Mouse (Mus musculus) midbrain, embryonic 15.5 days (tissue): ENCODE data around the gene Slx1b. TPM values are rescaled to one million over a fixed set of nuclear protein-coding genes. Genes with fewer than 3 reads are reported as not detected.

Experiments
- ATAC-seq: fragments of 200-750 bp; cut with Nextera tagmentation; replicated peaks from 2 replicates; pipeline ENCODE4 v1.8.0; 2017; ENCODE audit warnings: moderate TSS enrichment
- H3K27ac ChIP-seq: fragments of 300-500 bp; sonication (generic); 2 replicates; pipeline ENCODE4 v1.5.1; 2015; ENCODE audit warnings: mild to moderate bottlenecking, inconsistent platforms
- H3K27me3 ChIP-seq: fragments of 300-500 bp; sonication (generic); replicated peaks from 2 replicates; pipeline ENCODE4 v1.6.1; 2015; ENCODE audit warnings: inconsistent platforms
- H3K36me3 ChIP-seq: fragments of 300-500 bp; sonication (generic); replicated peaks from 2 replicates; pipeline ENCODE4 v1.6.1; 2015; ENCODE audit warnings: inconsistent platforms
- H3K4me1 ChIP-seq: fragments of 300-500 bp; sonication (generic); 2 replicates; pipeline ENCODE4 v1.6.1; 2015; ENCODE audit warnings: inconsistent platforms
- H3K4me2 ChIP-seq: fragments of 300-500 bp; sonication (generic); 2 replicates; pipeline ENCODE4 v1.6.1; 2015; ENCODE audit warnings: inconsistent platforms, mild to moderate bottlenecking, moderate library complexity
- H3K4me3 ChIP-seq: fragments of 300-500 bp; sonication (generic); 2 replicates; pipeline ENCODE4 v1.5.1; 2015; ENCODE audit warnings: mild to moderate bottlenecking, inconsistent platforms
- H3K9ac ChIP-seq: fragments of 300-500 bp; sonication (generic); 2 replicates; pipeline ENCODE4 v1.6.1; 2015; ENCODE audit warnings: mild to moderate bottlenecking, inconsistent platforms
- H3K9me3 ChIP-seq: fragments of 300-500 bp; sonication (generic); 2 replicates; pipeline ENCODE4 v1.6.1; 2016; ENCODE audit warnings: inconsistent platforms
- WGBS: fragments of 180-500 bp; shearing (Covaris S2); methylation state at CpG from one replicate; pipeline ENCODE4 v1.1.7; 2015; ENCODE audit warnings: mixed read lengths; 5-methylcytosine and 5-hydroxymethylcytosine counted together
- polyA plus RNA-seq: library from polyadenylated mRNA; unstranded; fragments of >200 nt; fragmentation: Nextera tagmentation; extraction: Ambion mirVana; gene quantifications from 2 replicates; pipeline ENCODE4 v1.2.1, GENCODE M21; 2015

Gene Slx1b
- polyA plus RNA-seq, 1 experiment from 2014 or later = 20.9 TPM

GRCm38 (mm10) chr7:126642545-126643243 lies 52.9 kb downstream of the Slx1b start:
- Histone ChIP-seq H3K27ac (no peak overlapping the region), H3K27me3 (no peaks in the 10 kb centered on the region), H3K4me2 (no peak overlapping the region), H3K9ac (no peak overlapping the region), H3K4me1 (no peaks in the 10 kb centered on the region), H3K9me3 (no peaks in the 10 kb centered on the region), H3K36me3 (no peaks in the 10 kb centered on the region), H3K4me3 (no peak overlapping the region)
- 74% methylated on average over 5 of the region's 5 CpGs for WGBS
- no peak for ATAC-seq

Other genes starting within 250 kb of the Slx1b start
- 0.34 and 0.58 TPM in 2 replicates for gene Atp2a1, start 232.7 kb downstream of the Slx1b start, polyA plus RNA-seq
- gene Sh2b1, start 220.4 kb downstream of the Slx1b start, polyA plus RNA-seq = 84.3 and 87.0 TPM in 2 replicates
- gene Tufm, start 208.4 kb downstream of the Slx1b start, polyA plus RNA-seq = 133 and 137 TPM in 2 replicates
- gene Atxn2l, start 192.3 kb downstream of the Slx1b start, polyA plus RNA-seq = 75.9 and 83.6 TPM in 2 replicates
- 173 and 186 TPM in 2 replicates for gene Eif3c, start 129.4 kb downstream of the Slx1b start, polyA plus RNA-seq
- gene Apobr, start 110.8 kb downstream of the Slx1b start, polyA plus RNA-seq = 0.32 and 0.38 TPM in 2 replicates
- gene Cln3, start 110.0 kb downstream of the Slx1b start, polyA plus RNA-seq = 34.1 and 35.6 TPM in 2 replicates
- gene Il27, start 100.8 kb downstream of the Slx1b start, polyA plus RNA-seq = not detected in 2 replicates
- gene Nupr1, start 64.9 kb downstream of the Slx1b start, polyA plus RNA-seq = 11.5 and 13.0 TPM in 2 replicates
- gene Sgf29, start 46.5 kb downstream of the Slx1b start, polyA plus RNA-seq = 62.3 and 72.4 TPM in 2 replicates
- 8.3 and 8.9 TPM in 2 replicates for gene Sult1a1, start 19.4 kb downstream of the Slx1b start, polyA plus RNA-seq
- gene Bola2, start 383 bp downstream of the Slx1b start, polyA plus RNA-seq = 116 and 126 TPM in 2 replicates
- 119 and 127 TPM in 2 replicates for gene Coro1a, start 12.0 kb upstream of the Slx1b start, polyA plus RNA-seq
- 110 and 111 TPM in 2 replicates for gene Mapk3, start 63.8 kb upstream of the Slx1b start, polyA plus RNA-seq
- 2.2 and 2.3 TPM in 2 replicates for gene Gdpd3, start 70.5 kb upstream of the Slx1b start, polyA plus RNA-seq
- 201 and 224 TPM in 2 replicates for gene Ypel3, start 81.2 kb upstream of the Slx1b start, polyA plus RNA-seq
- gene Tbx6, start 85.7 kb upstream of the Slx1b start, polyA plus RNA-seq = 0.37 and 0.57 TPM in 2 replicates
- gene Ppp4c, start 96.7 kb upstream of the Slx1b start, polyA plus RNA-seq = 191 and 192 TPM in 2 replicates
- 60.4 and 65.4 TPM in 2 replicates for gene Fam57b, start 101.9 kb upstream of the Slx1b start, polyA plus RNA-seq
- not detected in 2 replicates for gene 4930451I11Rik, start 135.9 kb upstream of the Slx1b start, polyA plus RNA-seq
- 19.8 and 23.8 TPM in 2 replicates for gene Doc2a, start 151.6 kb upstream of the Slx1b start, polyA plus RNA-seq
- 16.7 and 22.8 TPM in 2 replicates for gene Hirip3, start 166.2 kb upstream of the Slx1b start, polyA plus RNA-seq
- gene Ino80e, start 166.6 kb upstream of the Slx1b start, polyA plus RNA-seq = 94.4 and 100 TPM in 2 replicates
- 66.8 and 70.9 TPM in 2 replicates for gene Taok2, start 188.9 kb upstream of the Slx1b start, polyA plus RNA-seq
- 33.2 and 36.1 TPM in 2 replicates for gene Tmem219, start 227.1 kb upstream of the Slx1b start, polyA plus RNA-seq
- gene Kctd13, start 233.1 kb upstream of the Slx1b start, polyA plus RNA-seq = 133 and 136 TPM in 2 replicates